Mouse (Mus musculus): Measurements from ENCODE around the gene Maip1. TPM values are rescaled to one million over a fixed set of nuclear protein-coding genes. Genes with fewer than 3 reads are reported as not detected.

Gene Maip1
- polyA plus RNA-seq, 1 experiment, result 14.3 TPM

DNA sequence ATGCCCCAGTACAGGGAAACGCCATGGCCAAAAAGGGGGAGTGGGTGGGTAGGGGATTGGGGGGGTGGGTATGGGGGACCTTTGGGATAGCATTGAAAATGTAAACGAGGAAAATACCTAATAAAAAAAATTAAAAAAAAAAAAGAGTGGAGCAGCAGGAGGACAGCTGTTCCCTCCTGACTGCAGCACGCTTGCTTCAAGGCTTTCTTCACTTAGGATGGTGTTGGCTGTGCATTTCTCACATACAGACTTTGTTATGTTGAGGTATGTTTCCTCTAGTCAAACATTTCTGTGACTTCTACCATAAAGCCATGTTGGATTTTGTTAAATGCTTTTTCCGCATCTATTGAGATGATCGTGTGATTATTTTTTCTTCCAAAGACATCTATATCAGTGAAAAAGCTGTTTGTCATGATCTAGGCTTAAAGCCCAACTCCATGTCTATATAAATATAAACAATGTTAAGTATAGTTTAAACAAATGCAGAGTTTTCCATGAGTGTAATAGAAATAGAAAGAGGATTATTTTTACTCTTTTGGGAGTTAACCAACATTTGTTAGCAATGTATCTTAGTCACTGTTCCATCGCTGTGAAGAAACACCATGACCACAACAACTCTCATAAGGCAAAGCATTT is 54.3 kb downstream of the Maip1 start:
- H3K4me1 ChIP-seq, result no peaks in the 10 kb centered on the region
- no peak overlapping the region for H3K4me3 ChIP-seq (replicated peaks)
- no peaks in the 10 kb centered on the region for H3K27me3 ChIP-seq (replicated peaks)
- TF ChIP-seq FLI1 (IDR thresholded peaks at IDR 0.05; ENCODE audit: low read length) (no peak), GATA1 (IDR thresholded peaks at IDR 0.05; ENCODE audit: borderline replicate concordance, low read length) (no peak)
- H3K9me3 ChIP-seq, result 0 out of 2 replicates have a peak, but pooled peaks cover 9% of the 10 kb centered on the region
- H3K36me3 ChIP-seq (replicated peaks; ENCODE audit: low read length), result no peaks in the 10 kb centered on the region

Other genes with a start within 250 kb of the Maip1 start
- 2.7 and 66.0 TPM in 2 replicates for gene 1700066M21Rik, start 28.7 kb upstream of the Maip1 start, polyA plus RNA-seq (2012; ENCODE audit: insufficient read depth, low replicate concordance)
- 1.4 TPM in 1 of 2 replicates, not detected in the other for gene Tyw5, start 773 bp downstream of the Maip1 start, polyA plus RNA-seq (2012; ENCODE audit: insufficient read depth, low replicate concordance)

Data from megakaryocyte, embryonic 14.5 days (primary cell).